Mouse (Mus musculus) liver, embryonic 14.5 days (tissue): ENCODE results near the gene Dlgap5. TPM values are rescaled to one million over a fixed set of nuclear protein-coding genes. Genes with fewer than 3 reads are reported as not detected.

ENCODE experiments used
- ATAC-seq: fragments of 200-750 bp; cut with Nextera tagmentation; 2 replicates; pipeline ENCODE4 v1.8.0; 2017; ENCODE audit warnings: moderate number of reproducible peaks, mild to moderate bottlenecking, moderate library complexity; ENCODE audit not compliant: insufficient read depth
- DNase-seq, 3 experiments: peaks; one replicate each; pipeline ENCODE4 v3.0.0-alpha.2; 2012 to 2013; ENCODE audit warnings: low read depth in 3 of 3, low spot score in 3 of 3
- H3K27ac ChIP-seq: fragments of 300-500 bp; sonication (generic); 2 replicates; pipeline ENCODE4 v1.5.1; 2014; ENCODE audit warnings: moderate library complexity, mild to moderate bottlenecking, control low read depth, inconsistent platforms
- H3K27me3 ChIP-seq: fragments of 300-500 bp; sonication (generic); 2 replicates; pipeline ENCODE4 v1.6.1; 2014; ENCODE audit warnings: mild to moderate bottlenecking, low read length, moderate library complexity; ENCODE audit not compliant: control insufficient read depth, insufficient read depth
- H3K36me3 ChIP-seq: fragments of 300-500 bp; sonication (generic); replicated peaks from 2 replicates; pipeline ENCODE4 v1.6.1; 2014; ENCODE audit warnings: low read depth; ENCODE audit not compliant: control insufficient read depth, insufficient read depth
- H3K4me1 ChIP-seq, 2 experiments: fragments of 200-500 bp in 1 of 2; fragments of 300-500 bp in 1 of 2; sonication (generic) in 1 of 2; replicated peaks; 2 replicates each; pipeline ENCODE4 v1.6.1; 2012 to 2014; ENCODE audit warnings: antibody characterized with exemption in 1 of 2, inconsistent platforms in 1 of 2, low read length in 1 of 2; ENCODE audit not compliant: control insufficient read depth in 2 of 2, insufficient read depth in 2 of 2
- H3K4me2 ChIP-seq: fragments of 300-500 bp; sonication (generic); 2 replicates; pipeline ENCODE4 v1.6.1; 2014; ENCODE audit warnings: low read depth, mild to moderate bottlenecking, control low read depth, moderate library complexity
- H3K4me3 ChIP-seq, 2 experiments: fragments of 200-500 bp in 1 of 2; fragments of 300-500 bp in 1 of 2; sonication (generic) in 1 of 2; 2 replicates each; pipeline ENCODE4 v1.5.1; 2012 to 2014; ENCODE audit warnings: low read depth in 2 of 2, low read length in 2 of 2, mild to moderate bottlenecking in 2 of 2, control low read depth in 1 of 2, inconsistent platforms in 1 of 2, moderate library complexity in 1 of 2; ENCODE audit not compliant: insufficient read depth in 1 of 2
- H3K9ac ChIP-seq: fragments of 300-500 bp; sonication (generic); replicated peaks from 2 replicates; pipeline ENCODE4 v1.6.1; 2014; ENCODE audit warnings: mild to moderate bottlenecking, control low read depth, moderate library complexity
- H3K9me3 ChIP-seq: fragments of 300-500 bp; sonication (generic); 2 replicates; pipeline ENCODE4 v1.6.1; 2016; ENCODE audit warnings: low read length, mixed read lengths; ENCODE audit not compliant: control insufficient read depth
- CTCF ChIP-seq: IDR thresholded peaks from 2 replicates; pipeline ENCODE4 v1.5.1; 2016; ENCODE audit warnings: antibody characterized with exemption, low read depth, control low read depth
- EP300 ChIP-seq: IDR thresholded peaks from 2 replicates; pipeline ENCODE4 v1.6.1; 2016; ENCODE audit warnings: antibody characterized with exemption, low read depth
- WGBS: fragments of 180-500 bp; shearing (Covaris S2); extraction: QIAGEN DNeasy Blood & Tissue Kit; methylation state at CpG from one replicate; pipeline ENCODE4 v1.1.7; 2014; ENCODE audit not compliant: insufficient replicate concordance; 5-methylcytosine and 5-hydroxymethylcytosine counted together
- polyA plus RNA-seq, 2 experiments: library from polyadenylated mRNA; depleted of rRNA in 1 of 2; stranded (reverse) in 1 of 2; unstranded in 1 of 2; fragments of >200 nt; fragmentation: Nextera tagmentation in 1 of 2; extraction: Ambion mirVana in 1 of 2; gene quantifications; 2 replicates each; pipeline versions ENCODE4 v1.2.1 to v1.2.3; 2012 to 2014

Gene Dlgap5
- polyA plus RNA-seq, 2 experiments: 42.5 to 51.4 TPM

- no peaks in the 10 kb centered on the region for H3K9me3 ChIP-seq
- no peak for ATAC-seq
- no peak overlapping the region for H3K9ac ChIP-seq
- TF ChIP-seq EP300 (no peak), CTCF (no peak)
- DNase-seq: no peak
- H3K4me3 ChIP-seq: no peak overlapping the region
- WGBS: 74% methylated on average over 11 of the region's 11 CpGs
- H3K4me1 ChIP-seq: no peaks in the 10 kb centered on the region
- peaks cover 55% of the 10 kb centered on the region for H3K36me3 ChIP-seq
- H3K4me2 ChIP-seq: no peak overlapping the region
- no peaks in the 10 kb centered on the region for H3K27me3 ChIP-seq
- no peak overlapping the region for H3K27ac ChIP-seq
These were observed 32.1 kb downstream of the Dlgap5 start for GRCm38 (mm10) chr14:47386125-47386524.

DNA sequence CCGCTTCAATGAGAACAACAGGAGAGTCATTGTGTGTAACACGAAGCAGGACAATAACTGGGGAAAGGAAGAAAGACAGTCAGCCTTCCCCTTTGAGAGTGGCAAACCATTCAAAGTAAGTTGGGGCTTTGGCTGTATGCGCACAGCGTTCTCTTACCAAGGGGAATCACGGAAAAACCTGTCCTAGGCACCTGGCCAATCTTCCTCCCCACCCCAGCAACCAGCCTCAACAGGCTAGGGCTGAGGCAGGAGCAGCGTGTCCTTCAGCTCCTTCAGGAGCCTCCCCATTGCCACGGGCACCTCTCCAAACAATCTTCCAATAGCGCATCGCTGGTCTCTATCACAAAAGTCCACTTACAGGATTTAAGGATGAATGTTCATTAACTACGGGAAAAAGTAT is 33.6 kb downstream of the Dlgap5 start:
- no peak overlapping the region for H3K27ac ChIP-seq
- no peak overlapping the region for H3K4me3 ChIP-seq
- no peaks in the 10 kb centered on the region for H3K4me1 ChIP-seq
- H3K27me3 ChIP-seq: no peaks in the 10 kb centered on the region
- ATAC-seq: no peak
- H3K36me3 ChIP-seq: peaks cover 41% of the 10 kb centered on the region
- TF ChIP-seq CTCF (no peak), EP300 (no peak)
- H3K4me2 ChIP-seq: no peak overlapping the region
- no peaks in the 10 kb centered on the region for H3K9me3 ChIP-seq
- H3K9ac ChIP-seq: no peak overlapping the region
- DNase-seq: no peak
- WGBS: 89% methylated on average over 10 of the region's 10 CpGs

GRCm38 (mm10) chr14:47383911-47384310 is 34.3 kb downstream of the Dlgap5 start:
- Histone ChIP-seq H3K27me3 (no peaks in the 10 kb centered on the region), H3K36me3 (peaks cover 33% of the 10 kb centered on the region), H3K9me3 (no peaks in the 10 kb centered on the region), H3K27ac (no peak overlapping the region), H3K9ac (no peak overlapping the region), H3K4me3 (no peak overlapping the region), H3K4me1 (no peaks in the 10 kb centered on the region), H3K4me2 (no peak overlapping the region)
- TF ChIP-seq CTCF (no peak), EP300 (no peak)
- 80% methylated on average over 7 of the region's 7 CpGs for WGBS
- no peak for ATAC-seq
- no peak for DNase-seq

- 62% methylated on average over 7 of the region's 7 CpGs for whole genome bisulfite sequencing
- peaks cover 13% of the 10 kb centered on the region for H3K27me3 ChIP-seq
These were observed 39.9 kb downstream of the Dlgap5 start for GRCm38 (mm10) chr14:47378336-47378735.

DNA sequence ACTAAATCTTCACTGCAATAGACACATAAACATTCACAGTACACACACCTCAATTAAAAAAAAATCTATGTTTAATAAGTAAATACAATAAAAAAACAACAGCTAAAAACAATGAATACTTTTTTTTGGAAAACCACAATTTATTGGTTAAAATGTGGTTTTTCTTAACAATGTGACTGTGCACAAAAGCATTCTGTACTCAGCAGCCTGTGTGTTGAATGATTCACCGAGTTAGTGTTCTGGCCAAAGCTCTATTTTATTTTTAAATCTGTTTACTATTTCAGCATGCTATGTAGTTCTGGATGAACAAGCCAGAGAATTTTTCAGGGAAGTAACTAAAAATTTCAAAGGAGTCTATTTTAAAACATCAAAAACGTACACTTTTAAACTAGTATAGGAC is 41.7 kb downstream of the Dlgap5 start:
- Histone ChIP-seq H3K4me3 (no peak overlapping the region), H3K4me2 (no peak overlapping the region), H3K27me3 (peaks cover 21% of the 10 kb centered on the region), H3K36me3 (no peaks in the 10 kb centered on the region), H3K27ac (no peak overlapping the region), H3K9ac (no peak overlapping the region), H3K4me1 (peaks cover 12 to 13% of the 10 kb centered on the region in 2 experiments), H3K9me3 (no peaks in the 10 kb centered on the region)
- DNase-seq (no peak), ATAC-seq (no peak)
- no peak for TF ChIP-seq CTCF
- no peak for TF ChIP-seq EP300
- whole genome bisulfite sequencing: 59% methylated on average over 2 of the region's 2 CpGs

More at GRCm38 (mm10) chr14:47378336-47378735, 39.9 kb downstream of the Dlgap5 start:
- no peak overlapping the region for H3K9ac ChIP-seq
- H3K36me3 ChIP-seq: no peaks in the 10 kb centered on the region
- TF ChIP-seq EP300 (no peak), CTCF (no peak)
- no peaks in the 10 kb centered on the region for H3K9me3 ChIP-seq
- no peak overlapping the region for H3K4me2 ChIP-seq
- no peak overlapping the region for H3K4me3 ChIP-seq
- H3K27ac ChIP-seq: no peak overlapping the region
- peaks cover 12% of the 10 kb centered on the region in 2 experiments for H3K4me1 ChIP-seq
- no peak for DNase-seq
- no peak for ATAC-seq
